Mouse (Mus musculus) embryonic fibroblast, embryonic 13.5 days (primary cell): Measurements from ENCODE around the gene Gse1.
"Not testable (repeated sequence)": the region's sequence is repeated elsewhere in the genome, so short reads cannot be mapped to it uniquely, and the experiment has no call there.

Source experiments
- CTCF ChIP-seq: IDR thresholded peaks from 2 replicates; pipeline ENCODE4 v1.5.1; 2011; ENCODE audit warnings: mild to moderate bottlenecking, control low read depth, low read length, moderate library complexity, borderline replicate concordance; ENCODE audit not compliant: insufficient read depth
- POLR2A ChIP-seq: IDR thresholded peaks from 2 replicates; pipeline ENCODE4 v1.6.1; 2011; ENCODE audit warnings: low read depth, mild to moderate bottlenecking, control low read depth, low read length, moderate library complexity

GRCm38 (mm10) chr8:120334261-120334660 is 106.0 kb downstream of the Gse1 start:
- TF ChIP-seq POLR2A, CTCF: not testable (repeated sequence)
